Comparison of ENCODE assay signal across 8 mouse cellular contexts in genomic region chr7:127477687-127478634, GRCm38 (mm10). TPM values are rescaled to one million over a fixed set of nuclear protein-coding genes. Genes with fewer than 3 reads are reported as not detected.
DNase-seq lines count a peak whose midpoint lies in the region; ATAC-seq and TF ChIP-seq lines count a peak whose summit lies in the region.

No protein-coding gene starts in this region.

- H3K27me3 ChIP-seq in heart, embryonic 12.5 days (replicated peaks), result no peaks in the 10 kb centered on the region
- H3K27me3 ChIP-seq in kidney, postnatal 0 days (ENCODE audit: insufficient read depth, low read length), result no peaks in the 10 kb centered on the region
- no peaks in the 10 kb centered on the region for H3K27me3 ChIP-seq in liver, embryonic 11.5 days (replicated peaks; ENCODE audit: control insufficient read depth, insufficient read depth, low read length)
- no peaks in the 10 kb centered on the region for H3K27me3 ChIP-seq in stomach, embryonic 14.5 days (ENCODE audit: control insufficient read depth, insufficient read depth, low read length)

- peak overlapping the region; percentile 98 for H3K4me2 ChIP-seq in heart, embryonic 12.5 days
- peak overlapping the region; percentile 78 for H3K4me2 ChIP-seq in kidney, postnatal 0 days (ENCODE audit: low read length)
- H3K4me2 ChIP-seq in liver, embryonic 11.5 days, result peak overlapping the region; percentile 96
- H3K4me2 ChIP-seq in stomach, embryonic 14.5 days (replicated peaks; ENCODE audit: low read depth, low read length), result peak overlapping the region; percentile 98

- H3K36me3 ChIP-seq in heart, embryonic 12.5 days, result peaks cover 61% of the 10 kb centered on the region
- H3K36me3 ChIP-seq in kidney, postnatal 0 days (ENCODE audit: insufficient read depth, low read length), result peaks cover 30% of the 10 kb centered on the region; the same call in 1 of the 2 replicates
- peaks cover 44% of the 10 kb centered on the region for H3K36me3 ChIP-seq in liver, embryonic 11.5 days (ENCODE audit: control insufficient read depth, insufficient read depth, low read length)
- H3K36me3 ChIP-seq in stomach, embryonic 14.5 days (ENCODE audit: control insufficient read depth, insufficient read depth, low read length), result peaks cover 48% of the 10 kb centered on the region

- H3K9ac ChIP-seq in heart, embryonic 12.5 days, result peak overlapping the region; percentile 98
- peak overlapping the region; percentile 96 for H3K9ac ChIP-seq in kidney, postnatal 0 days (ENCODE audit: low read depth, low read length)
- H3K9ac ChIP-seq in liver, embryonic 11.5 days (ENCODE audit: low read depth, low read length), result peak overlapping the region; percentile 93
- H3K9ac ChIP-seq in stomach, embryonic 14.5 days (replicated peaks; ENCODE audit: low read depth, low read length), result peak overlapping the region; percentile 85

- peak overlapping the region; percentile 97 for H3K27ac ChIP-seq in heart, embryonic 12.5 days (ENCODE audit: poor library complexity, severe bottlenecking)
- peak overlapping the region; percentile 98 for H3K27ac ChIP-seq in kidney, postnatal 0 days
- H3K27ac ChIP-seq in liver, embryonic 11.5 days (ENCODE audit: low read depth, low read length), result peak overlapping the region; percentile 93
- peak overlapping the region; percentile 92 for H3K27ac ChIP-seq in stomach, embryonic 14.5 days (ENCODE audit: low read length)

- H3K4me3 ChIP-seq in heart, embryonic 12.5 days, result peak overlapping the region; percentile 84
- H3K4me3 ChIP-seq in kidney, postnatal 0 days (replicated peaks; ENCODE audit: low read depth, low read length), result peak overlapping the region; percentile 98
- peak overlapping the region; percentile 95 for H3K4me3 ChIP-seq in liver, embryonic 11.5 days (ENCODE audit: low read depth, low read length)
- H3K4me3 ChIP-seq in stomach, embryonic 14.5 days (ENCODE audit: low read depth, low read length), result peak overlapping the region; percentile 95

- peak; percentile 82 for ATAC-seq in erythroid progenitor cell, adult 5-6 weeks (replicated peaks; ENCODE audit: low FRiP score, poor library complexity, severe bottlenecking)
- ATAC-seq in heart, embryonic 12.5 days (ENCODE audit: insufficient number of reproducible peaks, low FRiP score), result peak; percentile 94
- ATAC-seq in kidney, postnatal 0 days (replicated peaks; ENCODE audit: low FRiP score, low read depth), result peak; percentile 94
- peak; percentile 94 for ATAC-seq in liver, embryonic 11.5 days (replicated peaks; ENCODE audit: low FRiP score)
- peak; percentile 93 for ATAC-seq in stomach, embryonic 14.5 days (ENCODE audit: insufficient number of reproducible peaks, insufficient read depth, low FRiP score, low read depth)

- peak; percentile 29; the same call in 1 of the 2 replicates for TF ChIP-seq CTCF in kidney, postnatal 0 days (IDR thresholded peaks at IDR 0.05; ENCODE audit: low read depth)

- no peaks in the 10 kb centered on the region for H3K9me3 ChIP-seq in heart, embryonic 12.5 days (replicated peaks)
- H3K9me3 ChIP-seq in kidney, postnatal 0 days (replicated peaks; ENCODE audit: low read length), result no peaks in the 10 kb centered on the region
- no peaks in the 10 kb centered on the region for H3K9me3 ChIP-seq in liver, embryonic 11.5 days (ENCODE audit: control insufficient read depth, low read length)
- H3K9me3 ChIP-seq in stomach, embryonic 14.5 days (ENCODE audit: control insufficient read depth, low read depth, low read length), result no peaks in the 10 kb centered on the region

- under 1% methylated on average over 50 of the region's 50 CpGs for WGBS in heart, embryonic 12.5 days
- WGBS in kidney, postnatal 0 days, result under 1% methylated on average over 50 of the region's 50 CpGs
- 1% methylated on average over 50 of the region's 50 CpGs for WGBS in liver, embryonic 11.5 days
- under 1% methylated on average over 50 of the region's 50 CpGs for WGBS in stomach, embryonic 14.5 days

- peaks cover 25% of the 10 kb centered on the region for H3K4me1 ChIP-seq in heart, embryonic 12.5 days (replicated peaks)
- peaks cover 10% of the 10 kb centered on the region; the same call in 1 of the 2 replicates for H3K4me1 ChIP-seq in kidney, postnatal 0 days (replicated peaks; ENCODE audit: insufficient read depth, low read length)
- H3K4me1 ChIP-seq in liver, embryonic 11.5 days (replicated peaks; ENCODE audit: control insufficient read depth, insufficient read depth, low read length), result peaks cover 24% of the 10 kb centered on the region
- H3K4me1 ChIP-seq in stomach, embryonic 14.5 days (ENCODE audit: control insufficient read depth, insufficient read depth, low read length), result peaks cover 19% of the 10 kb centered on the region

- peak; percentile 100 for DNase-seq in CD4-positive helper T cell, adult 2 months (ENCODE audit: low read depth, low spot score)
- peak; percentile 99 for DNase-seq in brain, embryonic 18.5 days (ENCODE audit: low read depth, low spot score)
- peak; percentile 100 for DNase-seq in kidney, postnatal 0 days (ENCODE audit: low spot score)
- DNase-seq in liver, embryonic 11.5 days (ENCODE audit: low spot score), result peak; percentile 98
- DNase-seq in naive thymus-derived CD4-positive, alpha-beta T cell, adult 2 months (ENCODE audit: low read depth), result peak; percentile 100

RNA-seq across cellular contexts. Expression of gene Fbrs, which starts 1.0 kb away (rescaled TPM):
- 103 and 125 TPM in 2 replicates for total RNA-seq in erythroid progenitor cell, adult 5-6 weeks (2015; ENCODE audit: low replicate concordance)
- 28.1 and 32.7 TPM in 2 replicates for total RNA-seq in erythroid progenitor cell, adult 5-6 weeks (2017; ENCODE audit: low replicate concordance)
- 8.4 and 9.9 TPM in 2 replicates for polyA plus RNA-seq in heart, embryonic 12.5 days (2016; fragmentation: Nextera tagmentation; extraction: Ambion mirVana)
- polyA plus RNA-seq in kidney, postnatal 0 days (2015; fragmentation: Nextera tagmentation; extraction: Ambion mirVana), result 8.7 and 8.8 TPM in 2 replicates
- 8.9 and 12.4 TPM in 2 replicates for polyA plus RNA-seq in liver, embryonic 11.5 days (2014; fragmentation: Nextera tagmentation; extraction: Ambion mirVana)
- polyA plus RNA-seq in stomach, embryonic 14.5 days (2014; fragmentation: Nextera tagmentation; extraction: Ambion mirVana), result 14.9 and 18.5 TPM in 2 replicates

RNA-seq across cellular contexts. Expression of gene Prr14, which starts 18.6 kb away (rescaled TPM):
- 147 and 172 TPM in 2 replicates for total RNA-seq in erythroid progenitor cell, adult 5-6 weeks (2015; ENCODE audit: low replicate concordance)
- 31.9 and 84.3 TPM in 2 replicates for total RNA-seq in erythroid progenitor cell, adult 5-6 weeks (2017; ENCODE audit: low replicate concordance)
- 33.8 and 35.2 TPM in 2 replicates for polyA plus RNA-seq in heart, embryonic 12.5 days (2016; fragmentation: Nextera tagmentation; extraction: Ambion mirVana)
- 37.1 and 37.5 TPM in 2 replicates for polyA plus RNA-seq in kidney, postnatal 0 days (2015; fragmentation: Nextera tagmentation; extraction: Ambion mirVana)
- polyA plus RNA-seq in liver, embryonic 11.5 days (2014; fragmentation: Nextera tagmentation; extraction: Ambion mirVana), result 39.0 and 40.6 TPM in 2 replicates
- 49.9 and 55.0 TPM in 2 replicates for polyA plus RNA-seq in stomach, embryonic 14.5 days (2014; fragmentation: Nextera tagmentation; extraction: Ambion mirVana)

RNA-seq across cellular contexts. Expression of gene Zfp689, which starts 29.0 kb away (rescaled TPM):
- total RNA-seq in erythroid progenitor cell, adult 5-6 weeks (2015; ENCODE audit: low replicate concordance), result 3.2 and 3.8 TPM in 2 replicates
- total RNA-seq in erythroid progenitor cell, adult 5-6 weeks (2017; ENCODE audit: low replicate concordance), result 3.1 and 6.1 TPM in 2 replicates
- polyA plus RNA-seq in heart, embryonic 12.5 days (2016; fragmentation: Nextera tagmentation; extraction: Ambion mirVana), result 5.4 and 6.0 TPM in 2 replicates
- 4.8 and 5.0 TPM in 2 replicates for polyA plus RNA-seq in kidney, postnatal 0 days (2015; fragmentation: Nextera tagmentation; extraction: Ambion mirVana)
- polyA plus RNA-seq in liver, embryonic 11.5 days (2014; fragmentation: Nextera tagmentation; extraction: Ambion mirVana), result 4.5 and 5.3 TPM in 2 replicates
- polyA plus RNA-seq in stomach, embryonic 14.5 days (2014; fragmentation: Nextera tagmentation; extraction: Ambion mirVana), result 7.9 and 9.1 TPM in 2 replicates

RNA-seq across cellular contexts. Expression of gene Srcap, which starts 33.8 kb away (rescaled TPM):
- 80.4 and 99.3 TPM in 2 replicates for total RNA-seq in erythroid progenitor cell, adult 5-6 weeks (2015; ENCODE audit: low replicate concordance)
- total RNA-seq in erythroid progenitor cell, adult 5-6 weeks (2017; ENCODE audit: low replicate concordance), result 77.0 and 90.5 TPM in 2 replicates
- polyA plus RNA-seq in heart, embryonic 12.5 days (2016; fragmentation: Nextera tagmentation; extraction: Ambion mirVana), result 51.8 and 54.3 TPM in 2 replicates
- polyA plus RNA-seq in kidney, postnatal 0 days (2015; fragmentation: Nextera tagmentation; extraction: Ambion mirVana), result 19.2 and 24.1 TPM in 2 replicates
- 40.3 and 45.5 TPM in 2 replicates for polyA plus RNA-seq in liver, embryonic 11.5 days (2014; fragmentation: Nextera tagmentation; extraction: Ambion mirVana)
- polyA plus RNA-seq in stomach, embryonic 14.5 days (2014; fragmentation: Nextera tagmentation; extraction: Ambion mirVana), result 60.5 and 65.2 TPM in 2 replicates

RNA-seq across cellular contexts. Expression of gene Gm42715, which starts 41.4 kb away (rescaled TPM):
- total RNA-seq in erythroid progenitor cell, adult 5-6 weeks (2015; ENCODE audit: low replicate concordance), result 58.7 and 63.1 TPM in 2 replicates
- total RNA-seq in erythroid progenitor cell, adult 5-6 weeks (2017; ENCODE audit: low replicate concordance), result 25.4 and 45.8 TPM in 2 replicates
- 8.5 and 9.1 TPM in 2 replicates for polyA plus RNA-seq in heart, embryonic 12.5 days (2016; fragmentation: Nextera tagmentation; extraction: Ambion mirVana)
- polyA plus RNA-seq in kidney, postnatal 0 days (2015; fragmentation: Nextera tagmentation; extraction: Ambion mirVana), result 10.9 and 11.4 TPM in 2 replicates
- 13.0 and 16.1 TPM in 2 replicates for polyA plus RNA-seq in liver, embryonic 11.5 days (2014; fragmentation: Nextera tagmentation; extraction: Ambion mirVana)
- polyA plus RNA-seq in stomach, embryonic 14.5 days (2014; fragmentation: Nextera tagmentation; extraction: Ambion mirVana), result 20.8 and 22.1 TPM in 2 replicates

Comparison
In these comparisons a context has a peak if more than half of its experiments do, and no peak if none do; other contexts are left out.
1. Peak in every context shown above with its lines: DNase-seq, ATAC-seq, H3K4me3 ChIP-seq and H3K27ac ChIP-seq.